Mouse (Mus musculus) thymus, adult 2 months (tissue): ENCODE measurements around the gene Hspb6.

ENCODE experiments used
- CTCF ChIP-seq: fragments of 200-500 bp; IDR thresholded peaks from 2 replicates; pipeline ENCODE4 v1.5.1; 2012; ENCODE audit warnings: mild to moderate bottlenecking, control low read depth, low read length, moderate library complexity, borderline replicate concordance; ENCODE audit not compliant: control insufficient read depth, poor library complexity, insufficient read depth; ENCODE audit errors: extremely low read depth
- POLR2A ChIP-seq: fragments of 200-500 bp; IDR thresholded peaks from 2 replicates; pipeline ENCODE4 v1.6.1; 2012; ENCODE audit warnings: mild to moderate bottlenecking, low read length, control low read depth, moderate library complexity; ENCODE audit not compliant: control insufficient read depth, poor library complexity, insufficient read depth; ENCODE audit errors: extremely low read depth

DNA sequence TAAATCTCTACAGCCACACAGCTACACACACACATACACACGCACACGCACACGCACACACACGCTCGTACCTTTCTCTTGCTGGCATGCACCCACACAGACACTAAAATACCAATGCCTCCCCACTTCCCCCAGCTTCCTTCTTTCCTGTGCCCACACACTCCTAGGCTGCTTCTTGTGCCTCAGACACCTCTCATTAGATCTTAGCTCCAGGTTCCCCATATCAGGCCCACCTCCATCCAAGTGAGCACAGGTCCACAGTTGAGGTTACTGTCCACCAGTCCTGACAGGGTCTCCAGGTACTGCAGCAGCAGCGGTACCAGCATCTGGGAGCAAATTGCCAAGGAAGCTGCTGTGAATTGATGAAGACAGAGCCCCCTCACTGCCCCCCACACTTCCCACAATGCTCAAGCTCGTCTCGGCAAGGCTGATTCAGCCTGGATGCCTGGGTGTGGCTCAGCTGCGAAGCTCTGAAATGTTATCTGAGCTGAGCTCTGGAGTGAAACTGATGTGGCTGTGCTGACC, 20.6 kb upstream of the Hspb6 start:
- TF ChIP-seq POLR2A (no peak), CTCF (no peak)
